8 mouse cellular contexts compared by ENCODE assay signal in the genomic region with DNA sequence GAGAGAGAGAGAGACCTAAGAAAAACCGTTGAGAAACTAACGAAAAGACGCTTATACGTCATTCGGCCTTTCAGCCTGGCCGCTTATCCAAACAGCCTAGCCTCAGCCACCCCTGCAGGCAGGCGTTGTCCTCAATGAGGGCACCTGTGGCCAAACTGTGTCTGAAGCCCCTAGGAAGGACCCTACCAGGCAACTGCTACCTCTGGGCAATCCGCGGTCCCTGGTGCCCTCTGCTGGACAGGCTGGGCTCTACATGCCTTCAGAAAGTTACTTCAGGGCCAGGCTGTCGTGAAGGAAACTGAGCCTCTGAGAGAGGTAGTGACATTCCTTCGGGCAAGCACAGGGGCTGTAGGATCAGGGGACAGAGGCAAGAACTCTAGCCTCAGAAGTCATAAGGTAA.
DNase-seq lines count a peak whose midpoint lies in the region; ATAC-seq lines count a peak whose summit lies in the region.

No protein-coding gene starts in this region.

- peaks cover 10% of the 10 kb centered on the region; the same call in 1 of the 2 replicates for H3K27me3 ChIP-seq in forebrain, embryonic 13.5 days
- peaks cover 20% of the 10 kb centered on the region for H3K27me3 ChIP-seq in hindbrain, embryonic 13.5 days
- no peaks in the 10 kb centered on the region for H3K27me3 ChIP-seq in limb, embryonic 13.5 days
- peaks cover 24% of the 10 kb centered on the region for H3K27me3 ChIP-seq in midbrain, embryonic 12.5 days

- peaks cover 9% of the 10 kb centered on the region for H3K4me1 ChIP-seq in forebrain, embryonic 13.5 days
- H3K4me1 ChIP-seq in hindbrain, embryonic 13.5 days (replicated peaks), result peaks cover 9% of the 10 kb centered on the region
- peaks cover 17% of the 10 kb centered on the region for H3K4me1 ChIP-seq in limb, embryonic 13.5 days
- H3K4me1 ChIP-seq in midbrain, embryonic 12.5 days, result peaks cover 5% of the 10 kb centered on the region

- no peak overlapping the region for H3K9ac ChIP-seq in forebrain, embryonic 13.5 days
- no peak overlapping the region for H3K9ac ChIP-seq in hindbrain, embryonic 13.5 days
- H3K9ac ChIP-seq in limb, embryonic 13.5 days, result no peak overlapping the region
- H3K9ac ChIP-seq in midbrain, embryonic 12.5 days (replicated peaks), result no peak overlapping the region

- peaks cover 34% of the 10 kb centered on the region for H3K36me3 ChIP-seq in forebrain, embryonic 13.5 days (ENCODE audit: poor library complexity, severe bottlenecking)
- peaks cover 27% of the 10 kb centered on the region for H3K36me3 ChIP-seq in hindbrain, embryonic 13.5 days
- H3K36me3 ChIP-seq in limb, embryonic 13.5 days, result peaks cover 32% of the 10 kb centered on the region
- peaks cover 21% of the 10 kb centered on the region; the same call in 1 of the 2 replicates for H3K36me3 ChIP-seq in midbrain, embryonic 12.5 days

- no peak overlapping the region for H3K4me2 ChIP-seq in forebrain, embryonic 13.5 days
- H3K4me2 ChIP-seq in hindbrain, embryonic 13.5 days, result no peak overlapping the region
- peak overlapping the region; percentile 49 for H3K4me2 ChIP-seq in limb, embryonic 13.5 days (replicated peaks)
- no peak overlapping the region for H3K4me2 ChIP-seq in midbrain, embryonic 12.5 days (replicated peaks)

- DNase-seq in cerebellum, adult 8-10 months, result peak; percentile 33
- DNase-seq in brain, adult 2 months (ENCODE audit: low read depth, low spot score), result peak; percentile 60
- DNase-seq in spleen, adult 18-20 months, result peak; percentile 36 to 72

- no peaks in the 10 kb centered on the region for H3K9me3 ChIP-seq in forebrain, embryonic 13.5 days (replicated peaks)
- H3K9me3 ChIP-seq in hindbrain, embryonic 13.5 days, result no peaks in the 10 kb centered on the region
- no peaks in the 10 kb centered on the region for H3K9me3 ChIP-seq in limb, embryonic 13.5 days
- H3K9me3 ChIP-seq in midbrain, embryonic 12.5 days, result no peaks in the 10 kb centered on the region

- no peak for ATAC-seq in cerebellum, adult (ENCODE audit: insufficient number of reproducible peaks, low FRiP score, low TSS enrichment)
- peak; percentile 53; the same call in 1 of the 2 replicates for ATAC-seq in forebrain, embryonic 13.5 days
- ATAC-seq in hindbrain, embryonic 13.5 days (ENCODE audit: low FRiP score), result 0 out of 2 replicates have a peak, but pooled peaks have one; percentile 41
- ATAC-seq in limb, embryonic 13.5 days (ENCODE audit: low FRiP score, low read depth), result peak; percentile 60; the same call in 1 of the 2 replicates
- ATAC-seq in midbrain, embryonic 12.5 days (ENCODE audit: low FRiP score, low read depth), result peak; percentile 65; the same call in 1 of the 2 replicates

- H3K4me3 ChIP-seq in forebrain, embryonic 13.5 days, result no peak overlapping the region
- H3K4me3 ChIP-seq in hindbrain, embryonic 13.5 days, result no peak overlapping the region
- no peak overlapping the region for H3K4me3 ChIP-seq in limb, embryonic 13.5 days
- no peak overlapping the region for H3K4me3 ChIP-seq in midbrain, embryonic 12.5 days

- H3K27ac ChIP-seq in forebrain, embryonic 13.5 days, result no peak overlapping the region
- no peak overlapping the region for H3K27ac ChIP-seq in hindbrain, embryonic 13.5 days
- no peak overlapping the region for H3K27ac ChIP-seq in limb, embryonic 13.5 days
- no peak overlapping the region for H3K27ac ChIP-seq in midbrain, embryonic 12.5 days (replicated peaks)

- WGBS in forebrain, embryonic 13.5 days, result 6% methylated on average over 11 of the region's 11 CpGs
- 9% methylated on average over 11 of the region's 11 CpGs for WGBS in hindbrain, embryonic 13.5 days
- WGBS in limb, embryonic 13.5 days, result 8% methylated on average over 11 of the region's 11 CpGs
- 9% methylated on average over 11 of the region's 11 CpGs for WGBS in midbrain, embryonic 12.5 days
